Comparison of ENCODE assay signal across 8 mouse cellular contexts in genomic region chr8:93917859-93918421, GRCm38 (mm10).
DNase-seq lines count a peak whose midpoint lies in the region; ATAC-seq and TF ChIP-seq lines count a peak whose summit lies in the region.

No protein-coding gene starts in this region.

- DNase-seq in adrenal gland, adult (ENCODE audit: inconsistent age in 2 of 2, low spot score in 1 of 2), result peak; percentile 41 to 80
- DNase-seq in adrenal gland, postnatal 4 days (ENCODE audit: low spot score in 2 of 2), result no peak
- DNase-seq in cerebellum, adult 2 months, result peak; percentile 98
- peak; percentile 14 for DNase-seq in lung, adult 2 months
- DNase-seq in right cerebral cortex, adult 18-20 months, result peak; percentile 85

- no peaks in the 10 kb centered on the region for H3K36me3 ChIP-seq in forebrain, embryonic 16.5 days (ENCODE audit: control insufficient read depth, insufficient read depth)
- no peaks in the 10 kb centered on the region for H3K36me3 ChIP-seq in intestine, embryonic 15.5 days

- peak overlapping the region; percentile 19; the same call in 1 of the 2 replicates for H3K4me2 ChIP-seq in forebrain, embryonic 16.5 days (ENCODE audit: low read length)
- H3K4me2 ChIP-seq in intestine, embryonic 15.5 days (replicated peaks), result no peak overlapping the region

- H3K9me3 ChIP-seq in forebrain, embryonic 16.5 days (ENCODE audit: control insufficient read depth, low read length), result no peaks in the 10 kb centered on the region
- H3K9me3 ChIP-seq in intestine, embryonic 15.5 days, result no peaks in the 10 kb centered on the region

- peak; percentile 88 for ATAC-seq in forebrain, embryonic 16.5 days
- no peak for ATAC-seq in intestine, embryonic 15.5 days
- ATAC-seq in erythroid progenitor cell, adult 5-6 weeks (replicated peaks; ENCODE audit: low FRiP score, poor library complexity, severe bottlenecking), result no peak

- peaks cover 66% of the 10 kb centered on the region for H3K4me1 ChIP-seq in cerebellum, adult 2 months (ENCODE audit: control insufficient read depth, insufficient read depth, low read length)
- peaks cover 72% of the 10 kb centered on the region for H3K4me1 ChIP-seq in forebrain, embryonic 16.5 days (replicated peaks; ENCODE audit: control insufficient read depth, insufficient read depth, low read length)
- H3K4me1 ChIP-seq in intestine, embryonic 15.5 days (replicated peaks), result peaks cover 18% of the 10 kb centered on the region
- no peaks in the 10 kb centered on the region for H3K4me1 ChIP-seq in lung, adult 2 months (ENCODE audit: control insufficient read depth, insufficient read depth, low read length)

- H3K27ac ChIP-seq in cerebellum, adult 2 months (ENCODE audit: insufficient read depth, low read length), result peak overlapping the region; percentile 94
- H3K27ac ChIP-seq in forebrain, embryonic 16.5 days (ENCODE audit: low read length), result peak overlapping the region; percentile 86
- peak overlapping the region; percentile 27; the same call in 1 of the 2 replicates for H3K27ac ChIP-seq in intestine, embryonic 15.5 days

- 5% methylated on average over 13 of the region's 13 CpGs for WGBS in cerebellum, adult 2 months
- WGBS in forebrain, embryonic 16.5 days, result 2% methylated on average over 13 of the region's 13 CpGs
- WGBS in intestine, embryonic 15.5 days, result 51% methylated on average over 13 of the region's 13 CpGs
- 28% methylated on average over 13 of the region's 13 CpGs for WGBS in lung, adult 2 months

- H3K27me3 ChIP-seq in cerebellum, adult 2 months (ENCODE audit: control insufficient read depth, insufficient read depth, low read length), result no peaks in the 10 kb centered on the region
- no peaks in the 10 kb centered on the region for H3K27me3 ChIP-seq in forebrain, embryonic 16.5 days (replicated peaks; ENCODE audit: control insufficient read depth, insufficient read depth, low read length)
- H3K27me3 ChIP-seq in intestine, embryonic 15.5 days (replicated peaks), result no peaks in the 10 kb centered on the region

- TF ChIP-seq CTCF in cerebellum, adult 2 months (IDR thresholded peaks at IDR 0.05; ENCODE audit: borderline replicate concordance, insufficient read depth, low read depth, low read length), result no peak; the same call in 1 of the 2 replicates
- TF ChIP-seq CTCF in lung, adult 2 months (IDR thresholded peaks at IDR 0.05; ENCODE audit: insufficient read depth, low read length), result no peak

- no peak overlapping the region for H3K4me3 ChIP-seq in cerebellum, adult 2 months (replicated peaks; ENCODE audit: insufficient read depth, low read depth, low read length)
- no peak overlapping the region for H3K4me3 ChIP-seq in forebrain, embryonic 16.5 days (replicated peaks; ENCODE audit: low read length)
- H3K4me3 ChIP-seq in intestine, embryonic 15.5 days (replicated peaks), result no peak overlapping the region
- H3K4me3 ChIP-seq in lung, adult 2 months (replicated peaks; ENCODE audit: extremely low read depth, low read depth, low read length), result no peak overlapping the region

- H3K9ac ChIP-seq in forebrain, embryonic 16.5 days (replicated peaks; ENCODE audit: low read depth, low read length), result peak overlapping the region; percentile 40; the same call in 1 of the 2 replicates
- H3K9ac ChIP-seq in intestine, embryonic 15.5 days, result no peak overlapping the region

- no peak for TF ChIP-seq POLR2A in cerebellum, adult 2 months (IDR thresholded peaks at IDR 0.05; ENCODE audit: borderline replicate concordance, insufficient read depth, low read length)
- TF ChIP-seq POLR2A in lung, adult 2 months (IDR thresholded peaks at IDR 0.05; ENCODE audit: borderline replicate concordance, extremely low read depth, low read depth, low read length), result no peak

Comparison
In these comparisons a context has a peak if more than half of its experiments do, and no peak if none do; other contexts are left out.
1. DNase-seq: peak in adrenal gland, adult (2 of 2), cerebellum, adult 2 months (2 of 2), lung, adult 2 months (single experiment) and right cerebral cortex, adult 18-20 months (single experiment); none in adrenal gland, postnatal 4 days (0 of 2).
2. H3K27ac ChIP-seq: peak in every context shown above with its lines; median percentile 94 in cerebellum, adult 2 months; 86 in forebrain, embryonic 16.5 days; 27 in intestine, embryonic 15.5 days.